Mouse (Mus musculus): ENCODE measurements around the gene Mcm7.

DNA sequence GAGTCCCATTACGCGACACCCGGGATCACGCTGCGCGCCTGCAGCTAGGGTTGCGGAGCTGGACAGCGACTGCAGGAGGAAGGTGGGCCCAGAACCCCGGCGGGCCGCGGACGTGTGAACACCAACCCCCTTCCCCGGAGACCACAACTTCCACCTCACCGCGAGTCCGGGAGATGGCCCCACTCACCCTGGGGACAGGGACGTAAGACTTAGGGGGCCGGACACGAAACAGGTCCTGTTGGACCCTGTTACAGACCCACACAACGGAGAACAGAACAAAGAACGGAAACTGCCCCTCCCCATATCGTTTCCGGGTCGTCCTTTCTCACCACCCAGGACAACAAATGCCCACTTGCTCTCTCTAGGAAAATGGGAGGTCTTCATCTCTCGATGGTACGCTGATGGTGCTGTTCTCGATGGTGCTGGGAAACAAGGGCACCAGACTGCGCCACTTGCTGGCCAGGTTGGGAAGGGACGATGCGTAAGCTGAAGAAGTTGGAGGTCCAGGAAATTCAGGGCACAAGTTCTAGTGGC lies 16.7 kb downstream of the Mcm7 start, which contains the start of gene Zfp113:
- TF ChIP-seq CTCF (IDR thresholded peaks at IDR 0.05; ENCODE audit: control insufficient read depth, insufficient read depth, insufficient replicate concordance, low read depth, low read length) (peak; percentile 82; the same call in 1 of the 2 replicates), POLR2A (IDR thresholded peaks at IDR 0.05; ENCODE audit: control insufficient read depth, low read depth, low read length) (peak; percentile 70)

All from testis, adult 2 months (tissue).